Mouse (Mus musculus) forebrain, embryonic 10.5 days (tissue): ENCODE measurements around the gene Klf4. TPM values are rescaled to one million over a fixed set of nuclear protein-coding genes. Genes with fewer than 3 reads are reported as not detected.
A peak's percentile ranks its signal among the peaks of the same experiment; 100 is the strongest.

ENCODE experiments used
- DNase-seq: peaks from one replicate; pipeline ENCODE4 v3.0.0-alpha.2; 2017; ENCODE audit warnings: low spot score; ENCODE audit errors: extremely low spot score
- H3K27ac ChIP-seq: fragments of 300-500 bp; sonication (generic); 2 replicates; pipeline ENCODE4 v1.5.1; 2016; ENCODE audit warnings: mild to moderate bottlenecking
- H3K27me3 ChIP-seq: fragments of 300-500 bp; sonication (generic); 2 replicates; pipeline ENCODE4 v1.6.1; 2016; ENCODE audit warnings: mild to moderate bottlenecking; ENCODE audit not compliant: poor library complexity, severe bottlenecking
- H3K36me3 ChIP-seq: fragments of 300-500 bp; sonication (generic); replicated peaks from 2 replicates; pipeline ENCODE4 v1.6.1; 2016; ENCODE audit warnings: mild to moderate bottlenecking, moderate library complexity
- H3K4me1 ChIP-seq: fragments of 300-500 bp; sonication (generic); 2 replicates; pipeline ENCODE4 v1.6.1; 2016
- H3K4me3 ChIP-seq: fragments of 300-500 bp; sonication (generic); 2 replicates; pipeline ENCODE4 v1.5.1; 2016; ENCODE audit warnings: mild to moderate bottlenecking, moderate library complexity
- H3K9me3 ChIP-seq: fragments of 300-500 bp; sonication (generic); 2 replicates; pipeline ENCODE4 v1.6.1; 2016; ENCODE audit warnings: mild to moderate bottlenecking, moderate library complexity
- WGBS: fragments of 180-500 bp; shearing (Covaris S2); methylation state at CpG from one replicate; pipeline ENCODE4 v1.1.7; 2016; 5-methylcytosine and 5-hydroxymethylcytosine counted together
- polyA plus RNA-seq: library from polyadenylated mRNA; unstranded; fragments of >200 nt; fragmentation: Nextera tagmentation; extraction: Ambion mirVana; gene quantifications from 2 replicates; pipeline ENCODE4 v1.2.1, GENCODE M21; 2016

The Klf4 gene
- polyA plus RNA-seq, 1 experiment from 2014 or later: 0.83 TPM

GRCm38 (mm10) chr4:55533803-55534254 lies 1.6 kb upstream of the Klf4 start:
- peaks cover 38% of the 10 kb centered on the region for H3K4me1 ChIP-seq
- no peaks in the 10 kb centered on the region for H3K36me3 ChIP-seq
- H3K4me3 ChIP-seq: peak overlapping the region; percentile 73
- peak; percentile 23 for DNase-seq
- H3K27ac ChIP-seq: no peak overlapping the region
- no peaks in the 10 kb centered on the region for H3K9me3 ChIP-seq
- H3K27me3 ChIP-seq: peaks cover 81% of the 10 kb centered on the region
- WGBS: 2% methylated on average over 23 of the region's 23 CpGs

DNA sequence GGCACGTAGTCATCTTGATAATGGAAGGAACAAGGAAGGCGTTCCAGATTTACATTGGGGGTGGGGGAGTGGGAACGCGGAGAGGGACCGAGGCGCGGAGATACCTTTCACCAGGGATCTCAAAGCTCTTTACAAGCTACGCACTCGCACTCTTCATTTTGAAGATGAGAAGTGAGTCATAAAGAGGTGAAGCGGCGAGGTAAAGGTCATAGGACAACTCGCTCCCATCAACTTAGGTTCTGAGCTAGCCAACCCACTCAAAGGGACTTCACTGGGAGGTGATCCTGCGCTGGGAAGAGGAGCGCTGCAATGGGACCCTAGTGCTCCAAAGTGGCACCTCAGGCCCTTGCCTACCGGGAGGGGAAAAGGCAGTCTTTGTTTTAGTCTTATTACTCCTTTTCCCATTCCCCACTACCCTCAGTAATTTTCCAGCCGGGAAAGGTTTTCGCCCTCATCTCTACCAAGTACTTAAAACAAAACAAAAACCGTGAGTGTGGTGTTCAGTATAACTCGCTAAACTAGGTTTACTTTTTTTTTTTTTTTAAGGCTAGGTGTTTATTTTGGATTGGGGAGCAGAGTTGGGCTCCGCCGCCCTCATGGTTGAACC lies 1.0 kb upstream of the Klf4 start:
- Histone ChIP-seq H3K9me3 (no peaks in the 10 kb centered on the region), H3K27ac (peak overlapping the region; percentile 88), H3K4me3 (peak overlapping the region; percentile 73), H3K36me3 (no peaks in the 10 kb centered on the region), H3K27me3 (peaks cover 84% of the 10 kb centered on the region), H3K4me1 (peaks cover 38% of the 10 kb centered on the region)
- no peak for DNase-seq
- under 1% methylated on average over 21 of the region's 21 CpGs for WGBS

DNA sequence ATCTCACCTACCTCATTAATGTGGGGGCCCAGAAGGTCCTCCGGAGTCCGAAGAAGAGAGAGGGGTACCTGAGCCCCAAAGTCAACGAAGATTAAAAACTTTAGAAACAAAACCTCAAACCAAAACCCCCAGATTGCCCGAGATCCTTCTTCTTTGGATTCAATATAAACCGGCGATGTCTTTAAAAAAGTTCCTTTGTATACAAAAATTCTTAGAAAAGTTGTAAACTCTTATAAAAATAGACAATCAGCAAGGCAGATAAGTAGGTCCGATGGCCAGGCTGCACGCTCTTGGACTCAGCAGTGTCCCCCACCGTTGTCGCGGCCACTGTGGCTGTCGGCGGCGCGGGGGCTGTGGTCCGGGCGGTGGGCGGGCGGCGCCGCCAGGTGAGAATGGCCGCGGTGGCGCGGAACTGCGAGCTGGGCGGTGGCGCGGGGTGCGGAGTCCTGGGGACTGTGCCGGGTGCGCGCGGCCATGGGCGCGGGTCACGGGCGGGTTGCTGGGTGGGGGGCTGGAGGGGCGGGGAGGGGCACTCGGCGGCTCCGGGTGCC lies 335 bp downstream of the Klf4 start:
- no peaks in the 10 kb centered on the region for H3K9me3 ChIP-seq
- peaks cover 38% of the 10 kb centered on the region for H3K4me1 ChIP-seq
- no peaks in the 10 kb centered on the region for H3K36me3 ChIP-seq
- peak overlapping the region; percentile 73 for H3K4me3 ChIP-seq
- H3K27ac ChIP-seq: peak overlapping the region; percentile 88
- peaks cover 85% of the 10 kb centered on the region for H3K27me3 ChIP-seq
- DNase-seq: no peak
- under 1% methylated on average over 38 of the region's 42 CpGs for WGBS

DNA sequence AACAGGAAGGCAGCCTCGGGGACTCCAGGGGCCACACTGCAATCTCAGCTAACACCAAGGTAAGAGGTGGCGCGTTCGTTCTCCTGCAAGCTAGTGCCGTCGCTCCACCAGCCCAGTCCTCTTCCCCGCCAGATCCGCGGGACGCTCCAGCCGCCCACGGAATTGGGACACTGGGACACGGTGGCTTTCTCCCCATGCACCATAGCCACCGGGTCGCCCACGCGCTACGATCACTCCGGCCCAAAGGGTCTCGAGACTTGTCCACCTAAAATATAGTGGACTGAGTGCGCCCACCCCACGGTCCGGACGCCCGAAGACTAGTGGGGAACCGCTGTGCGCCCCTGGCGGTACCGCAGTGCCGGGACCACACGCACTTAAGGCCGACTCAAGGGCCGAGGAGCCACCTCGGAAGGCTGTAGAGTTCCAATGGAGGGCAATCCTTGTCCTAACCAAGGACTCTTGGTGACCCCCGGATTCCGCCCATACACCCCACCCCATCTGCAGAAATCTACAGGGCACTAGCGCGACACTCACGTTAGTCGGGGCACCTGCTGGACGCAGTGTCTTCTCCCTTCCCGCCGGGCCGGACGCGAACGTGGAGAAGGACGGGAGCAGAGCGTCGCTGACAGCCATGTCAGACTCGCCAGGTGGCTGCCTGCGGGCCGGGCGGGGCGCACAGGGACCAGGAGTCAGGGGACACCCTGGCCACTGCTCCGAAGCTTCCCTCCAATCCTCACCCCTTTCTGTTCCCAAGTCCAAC lies 990 bp downstream of the Klf4 start:
- Histone ChIP-seq H3K36me3 (no peaks in the 10 kb centered on the region), H3K27ac (no peak overlapping the region), H3K4me3 (peak overlapping the region; percentile 73), H3K9me3 (no peaks in the 10 kb centered on the region), H3K27me3 (peaks cover 78% of the 10 kb centered on the region), H3K4me1 (peaks cover 38% of the 10 kb centered on the region)
- WGBS: 1% methylated on average over 56 of the region's 56 CpGs
- peak; percentile 52 for DNase-seq

GRCm38 (mm10) chr4:55530731-55531095 lies 1.6 kb downstream of the Klf4 start:
- Histone ChIP-seq H3K4me3 (peak overlapping the region; percentile 73), H3K27ac (no peak overlapping the region), H3K27me3 (peaks cover 73% of the 10 kb centered on the region), H3K36me3 (no peaks in the 10 kb centered on the region), H3K4me1 (peaks cover 38% of the 10 kb centered on the region), H3K9me3 (no peaks in the 10 kb centered on the region)
- WGBS: 0% methylated on average over 20 of the region's 20 CpGs
- DNase-seq: no peak

DNA sequence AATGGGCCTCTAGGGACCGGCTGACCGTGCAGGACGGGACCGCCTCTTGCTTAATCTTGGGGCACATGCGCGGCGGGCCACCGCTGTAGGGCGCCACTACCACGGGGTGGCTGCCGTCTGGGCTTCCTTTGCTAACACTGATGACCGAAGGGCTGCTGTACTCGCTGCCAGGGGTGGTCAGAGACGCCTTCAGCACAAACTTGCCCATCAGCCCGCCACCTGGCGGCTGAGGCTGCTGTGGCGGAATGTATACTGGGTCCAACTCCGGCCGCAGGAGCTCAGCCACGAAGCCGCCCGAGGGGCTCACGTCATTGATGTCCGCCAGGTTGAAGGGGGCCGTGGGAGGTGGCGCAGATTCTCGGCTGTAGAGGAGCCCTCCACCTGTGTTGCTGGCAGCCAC lies 2.0 kb downstream of the Klf4 start:
- peaks cover 38% of the 10 kb centered on the region for H3K4me1 ChIP-seq
- no peaks in the 10 kb centered on the region for H3K9me3 ChIP-seq
- peak overlapping the region; percentile 73 for H3K4me3 ChIP-seq
- peaks cover 68% of the 10 kb centered on the region for H3K27me3 ChIP-seq
- peak overlapping the region; percentile 51; the same call in 1 of the 2 replicates for H3K27ac ChIP-seq
- WGBS: under 1% methylated on average over 27 of the region's 27 CpGs
- no peaks in the 10 kb centered on the region for H3K36me3 ChIP-seq
- peak; percentile 84 for DNase-seq

GRCm38 (mm10) chr4:55528404-55528803 lies 3.9 kb downstream of the Klf4 start:
- Histone ChIP-seq H3K4me1 (peaks cover 38% of the 10 kb centered on the region), H3K36me3 (no peaks in the 10 kb centered on the region), H3K4me3 (no peak overlapping the region), H3K9me3 (no peaks in the 10 kb centered on the region), H3K27me3 (peaks cover 50% of the 10 kb centered on the region), H3K27ac (no peak overlapping the region)
- no peak for DNase-seq
- WGBS: 81% methylated on average over 4 of the region's 4 CpGs

DNA sequence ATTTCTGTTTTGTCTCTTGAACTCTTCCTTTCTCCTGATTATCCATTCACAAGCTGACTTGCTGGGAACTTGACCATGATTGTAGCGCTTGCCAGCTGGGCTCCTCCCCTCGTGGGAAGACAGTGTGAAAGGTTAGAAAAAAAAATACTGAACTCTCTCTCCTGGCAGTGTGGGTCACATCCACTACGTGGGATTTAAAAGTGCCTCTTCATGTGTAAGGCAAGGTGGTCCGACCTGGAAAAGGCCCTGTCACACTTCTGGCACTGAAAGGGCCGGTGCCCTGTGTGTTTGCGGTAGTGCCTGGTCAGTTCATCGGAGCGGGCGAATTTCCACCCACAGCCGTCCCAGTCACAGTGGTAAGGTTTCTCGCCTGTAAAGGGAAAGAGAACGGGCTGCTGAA lies 4.3 kb downstream of the Klf4 start:
- H3K9me3 ChIP-seq: no peaks in the 10 kb centered on the region
- H3K4me1 ChIP-seq: peaks cover 38% of the 10 kb centered on the region
- 88% methylated on average over 12 of the region's 12 CpGs for WGBS
- no peak overlapping the region for H3K4me3 ChIP-seq
- peaks cover 45% of the 10 kb centered on the region for H3K27me3 ChIP-seq
- no peak overlapping the region for H3K27ac ChIP-seq
- DNase-seq: no peak
- H3K36me3 ChIP-seq: no peaks in the 10 kb centered on the region

- peaks cover 39% of the 10 kb centered on the region for H3K4me1 ChIP-seq
- H3K4me3 ChIP-seq: no peak overlapping the region
- 79% methylated on average over 5 of the region's 5 CpGs for WGBS
- H3K27ac ChIP-seq: no peak overlapping the region
- no peaks in the 10 kb centered on the region for H3K36me3 ChIP-seq
- no peak for DNase-seq
- peaks cover 46% of the 10 kb centered on the region for H3K27me3 ChIP-seq
- H3K9me3 ChIP-seq: no peaks in the 10 kb centered on the region
Measured at GRCm38 (mm10) chr4:55526247-55527115, 5.8 kb downstream of the Klf4 start.

DNA sequence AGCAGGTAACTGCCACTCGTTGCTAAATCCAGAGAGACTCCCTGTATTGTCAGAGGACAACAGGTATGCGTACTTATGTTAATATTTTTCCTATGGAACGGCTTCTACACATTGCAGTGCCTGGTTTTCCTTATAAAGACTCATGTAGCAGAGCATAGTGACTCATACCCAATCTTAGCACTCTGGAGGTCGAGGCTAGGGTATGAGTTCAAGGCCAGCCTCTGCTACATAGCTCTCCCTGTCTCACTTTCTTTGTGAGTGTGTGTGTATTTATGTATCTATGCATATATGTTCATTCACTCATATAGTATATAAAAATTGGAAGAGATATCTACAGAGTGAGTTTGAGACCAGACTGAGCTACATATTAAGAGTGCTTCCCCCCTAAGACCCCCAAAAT lies 8.3 kb downstream of the Klf4 start:
- Histone ChIP-seq H3K27me3 (peaks cover 34% of the 10 kb centered on the region), H3K4me1 (peaks cover 30% of the 10 kb centered on the region), H3K4me3 (no peak overlapping the region), H3K9me3 (no peaks in the 10 kb centered on the region), H3K27ac (no peak overlapping the region), H3K36me3 (no peaks in the 10 kb centered on the region)
- no peak for DNase-seq
- WGBS: 81% methylated on average over 4 of the region's 4 CpGs

DNA sequence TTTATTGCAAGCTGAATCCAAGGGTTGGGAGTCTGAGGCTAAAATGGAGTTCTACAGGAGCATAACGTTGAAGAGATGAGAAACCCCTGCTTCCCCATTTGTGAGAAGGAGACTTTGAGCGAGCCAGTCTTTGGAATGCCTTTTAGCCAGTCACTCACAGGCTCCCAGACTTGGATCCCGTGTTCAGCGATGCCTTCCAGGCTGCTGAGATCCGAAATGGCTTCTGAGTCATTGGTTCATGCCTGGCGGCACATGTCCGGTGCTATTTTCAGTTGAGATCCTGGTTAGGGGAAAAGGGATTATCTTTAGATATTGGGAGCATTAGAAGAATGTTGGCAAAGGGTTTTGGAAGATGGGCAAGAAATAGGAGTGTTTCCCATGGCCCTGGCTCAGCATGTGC lies 14.8 kb downstream of the Klf4 start:
- WGBS: 85% methylated on average over 7 of the region's 7 CpGs
- no peaks in the 10 kb centered on the region for H3K9me3 ChIP-seq
- DNase-seq: no peak
- H3K27ac ChIP-seq: no peak overlapping the region
- no peak overlapping the region for H3K4me3 ChIP-seq
- peaks cover 28% of the 10 kb centered on the region for H3K4me1 ChIP-seq
- peaks cover 58% of the 10 kb centered on the region for H3K27me3 ChIP-seq
- H3K36me3 ChIP-seq: no peaks in the 10 kb centered on the region

GRCm38 (mm10) chr4:55516048-55516447 lies 16.2 kb downstream of the Klf4 start:
- WGBS: 92% methylated on average over 8 of the region's 8 CpGs
- DNase-seq: no peak

More at GRCm38 (mm10) chr4:55516048-55516447, 16.2 kb downstream of the Klf4 start:
- Histone ChIP-seq H3K9me3 (no peaks in the 10 kb centered on the region), H3K4me3 (no peak overlapping the region), H3K27me3 (peaks cover 45% of the 10 kb centered on the region), H3K27ac (no peak overlapping the region), H3K36me3 (no peaks in the 10 kb centered on the region), H3K4me1 (peaks cover 23% of the 10 kb centered on the region)
